Mouse (Mus musculus): ENCODE measurements around the gene Drd4.

DNA sequence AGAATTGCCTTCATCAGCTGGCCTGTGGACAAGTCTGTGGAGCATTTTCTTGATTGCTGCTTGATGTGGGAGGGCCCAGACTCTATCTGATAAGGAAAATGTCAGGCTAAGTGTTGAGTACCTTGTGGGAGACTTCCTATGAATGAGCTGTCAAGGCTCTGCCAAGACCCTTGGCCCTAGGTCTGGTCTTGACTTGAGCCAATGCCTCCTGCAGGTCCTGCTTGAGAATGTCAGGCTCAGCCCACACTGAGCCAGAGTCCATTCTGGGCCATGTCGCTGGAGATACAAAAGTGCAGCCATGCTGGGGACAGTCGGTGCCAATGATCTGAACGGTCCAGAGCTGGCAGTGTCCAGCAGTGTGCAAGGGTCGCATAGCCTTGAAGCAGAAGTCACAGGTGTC, 9.1 kb upstream of the Drd4 start:
- TF ChIP-seq CTCF (IDR thresholded peaks at IDR 0.05; ENCODE audit: low read depth) (no peak), EP300 (IDR thresholded peaks at IDR 0.05; ENCODE audit: low read depth) (no peak)

All from liver, embryonic 14.5 days (tissue).